Mouse (Mus musculus): Measurements from ENCODE around the gene Wls. TPM values are rescaled to one million over a fixed set of nuclear protein-coding genes. Genes with fewer than 3 reads are reported as not detected.

The Wls gene
- total and polyA plus RNA-seq, 2 experiments from 2014 or later = 39.3 to 41.3 TPM

- Histone ChIP-seq H3K27me3 (ENCODE audit: insufficient read depth, low read length) (no peaks in the 10 kb centered on the region), H3K4me2 (ENCODE audit: low read depth) (no peak overlapping the region), H3K36me3 (ENCODE audit: insufficient read depth) (no peaks in the 10 kb centered on the region), H3K9me3 (ENCODE audit: low read length) (no peaks in the 10 kb centered on the region), H3K27ac (ENCODE audit: low read depth, low read length) (no peak overlapping the region), H3K4me1 (ENCODE audit: insufficient read depth) (no peaks in the 10 kb centered on the region), H3K4me3 (ENCODE audit: low read depth, low read length) (no peak overlapping the region), H3K9ac (no peak overlapping the region)
- WGBS = 63% methylated on average over 2 of the region's 2 CpGs
- ATAC-seq (no peak), DNase-seq (no peak)
- no peak for TF ChIP-seq CTCF (IDR thresholded peaks at IDR 0.05; ENCODE audit: low read depth)
Observed at GRCm38 (mm10) chr3:159847410-159848016, 8.0 kb downstream of the Wls start.

- Histone ChIP-seq H3K27ac (ENCODE audit: low read depth, low read length) (no peak overlapping the region), H3K4me1 (ENCODE audit: insufficient read depth) (no peaks in the 10 kb centered on the region), H3K9me3 (ENCODE audit: low read length) (no peaks in the 10 kb centered on the region), H3K9ac (no peak overlapping the region), H3K27me3 (ENCODE audit: insufficient read depth, low read length) (no peaks in the 10 kb centered on the region), H3K36me3 (ENCODE audit: insufficient read depth) (no peaks in the 10 kb centered on the region), H3K4me3 (ENCODE audit: low read depth, low read length) (no peak overlapping the region), H3K4me2 (ENCODE audit: low read depth) (no peak overlapping the region)
- ATAC-seq = no peak
- no peak for TF ChIP-seq CTCF (IDR thresholded peaks at IDR 0.05; ENCODE audit: low read depth)
- no peak for DNase-seq
Observed at GRCm38 (mm10) chr3:159848156-159848555, 8.7 kb downstream of the Wls start.

GRCm38 (mm10) chr3:159851476-159851875, 12.0 kb downstream of the Wls start:
- DNase-seq (no peak), ATAC-seq (no peak)
- Histone ChIP-seq H3K27me3 (ENCODE audit: insufficient read depth, low read length) (no peaks in the 10 kb centered on the region), H3K9ac (no peak overlapping the region), H3K4me2 (ENCODE audit: low read depth) (no peak overlapping the region), H3K27ac (ENCODE audit: low read depth, low read length) (no peak overlapping the region), H3K9me3 (ENCODE audit: low read length) (no peaks in the 10 kb centered on the region), H3K36me3 (ENCODE audit: insufficient read depth) (no peaks in the 10 kb centered on the region), H3K4me1 (ENCODE audit: insufficient read depth) (no peaks in the 10 kb centered on the region), H3K4me3 (ENCODE audit: low read depth, low read length) (no peak overlapping the region)
- no peak for TF ChIP-seq CTCF (IDR thresholded peaks at IDR 0.05; ENCODE audit: low read depth)
- WGBS = 16% methylated on average over 2 of the region's 2 CpGs

- ATAC-seq (peak; percentile 76), DNase-seq (peak; percentile 32)
- Histone ChIP-seq H3K27me3 (ENCODE audit: insufficient read depth, low read length) (no peaks in the 10 kb centered on the region), H3K4me2 (ENCODE audit: low read depth) (no peak overlapping the region), H3K4me3 (ENCODE audit: low read depth, low read length) (no peak overlapping the region), H3K4me1 (ENCODE audit: insufficient read depth) (no peaks in the 10 kb centered on the region), H3K27ac (ENCODE audit: low read depth, low read length) (no peak overlapping the region), H3K36me3 (ENCODE audit: insufficient read depth) (no peaks in the 10 kb centered on the region), H3K9me3 (ENCODE audit: low read length) (no peaks in the 10 kb centered on the region), H3K9ac (no peak overlapping the region)
- WGBS = 9% methylated on average over 2 of the region's 2 CpGs
- TF ChIP-seq CTCF (IDR thresholded peaks at IDR 0.05; ENCODE audit: low read depth) = no peak
Observed at GRCm38 (mm10) chr3:159851980-159852379, 12.5 kb downstream of the Wls start.

- TF ChIP-seq CTCF (IDR thresholded peaks at IDR 0.05; ENCODE audit: low read depth) = no peak
- no peak overlapping the region for H3K4me3 ChIP-seq (ENCODE audit: low read depth, low read length)
- DNase-seq (no peak), ATAC-seq (no peak)
- no peaks in the 10 kb centered on the region for H3K4me1 ChIP-seq (ENCODE audit: insufficient read depth)
- no peaks in the 10 kb centered on the region for H3K9me3 ChIP-seq (ENCODE audit: low read length)
- no peaks in the 10 kb centered on the region for H3K27me3 ChIP-seq (ENCODE audit: insufficient read depth, low read length)
- H3K36me3 ChIP-seq (ENCODE audit: insufficient read depth) = no peaks in the 10 kb centered on the region
- no peak overlapping the region for H3K27ac ChIP-seq (ENCODE audit: low read depth, low read length)
- H3K4me2 ChIP-seq (ENCODE audit: low read depth) = no peak overlapping the region
- 16% methylated on average over 1 of the region's 1 CpGs for WGBS
- no peak overlapping the region for H3K9ac ChIP-seq
Observed at GRCm38 (mm10) chr3:159857112-159857511, 17.6 kb downstream of the Wls start.

GRCm38 (mm10) chr3:159865691-159866090, 26.2 kb downstream of the Wls start:
- WGBS = 66% methylated on average over 1 of the region's 1 CpGs
- Histone ChIP-seq H3K36me3 (ENCODE audit: insufficient read depth) (no peaks in the 10 kb centered on the region), H3K4me1 (ENCODE audit: insufficient read depth) (no peaks in the 10 kb centered on the region), H3K4me2 (ENCODE audit: low read depth) (no peak overlapping the region), H3K4me3 (ENCODE audit: low read depth, low read length) (no peak overlapping the region), H3K9ac (no peak overlapping the region), H3K9me3 (ENCODE audit: low read length) (no peaks in the 10 kb centered on the region), H3K27me3 (ENCODE audit: insufficient read depth, low read length) (no peaks in the 10 kb centered on the region), H3K27ac (ENCODE audit: low read depth, low read length) (no peak overlapping the region)
- DNase-seq (no peak), ATAC-seq (no peak)
- TF ChIP-seq CTCF (IDR thresholded peaks at IDR 0.05; ENCODE audit: low read depth) = no peak

- Histone ChIP-seq H3K36me3 (ENCODE audit: insufficient read depth) (no peaks in the 10 kb centered on the region), H3K4me1 (ENCODE audit: insufficient read depth) (no peaks in the 10 kb centered on the region), H3K4me2 (ENCODE audit: low read depth) (no peak overlapping the region), H3K9me3 (ENCODE audit: low read length) (no peaks in the 10 kb centered on the region), H3K27ac (ENCODE audit: low read depth, low read length) (no peak overlapping the region), H3K27me3 (ENCODE audit: insufficient read depth, low read length) (no peaks in the 10 kb centered on the region), H3K9ac (no peak overlapping the region), H3K4me3 (ENCODE audit: low read depth, low read length) (no peak overlapping the region)
- no peak for TF ChIP-seq CTCF (IDR thresholded peaks at IDR 0.05; ENCODE audit: low read depth)
- ATAC-seq (peak; percentile 81; the same call in 1 of the 2 replicates), DNase-seq (peak; percentile 14)
Observed at GRCm38 (mm10) chr3:159878983-159879382, 39.5 kb downstream of the Wls start.
